Mouse (Mus musculus) lung, postnatal 25 days (tissue): ENCODE data around the gene Gm10300.

Source experiments
- DNase-seq: peaks from one replicate; pipeline ENCODE4 v3.0.0; 2022; ENCODE audit warnings: low spot score

Gm10300 gene

GRCm38 (mm10) chr4:132051321-132052275 lies 22.9 kb upstream of the Gm10300 start:
- DNase-seq = no peak

- no peak for DNase-seq
These were observed 17.2 kb upstream of the Gm10300 start for GRCm38 (mm10) chr4:132057311-132057710.

- no peak for DNase-seq
These were observed 15.0 kb upstream of the Gm10300 start for GRCm38 (mm10) chr4:132059541-132059940.

- no peak for DNase-seq
These were observed 14.3 kb upstream of the Gm10300 start for GRCm38 (mm10) chr4:132060040-132060832.

- no peak for DNase-seq
These were observed 12.2 kb upstream of the Gm10300 start for GRCm38 (mm10) chr4:132062289-132062688.

GRCm38 (mm10) chr4:132062934-132063884 lies 11.3 kb upstream of the Gm10300 start:
- no peak for DNase-seq

- DNase-seq = no peak
These were observed 9.9 kb upstream of the Gm10300 start for GRCm38 (mm10) chr4:132064550-132064949.

- no peak for DNase-seq
These were observed 8.9 kb upstream of the Gm10300 start for GRCm38 (mm10) chr4:132065578-132065977.

- DNase-seq = no peak
These were observed 8.3 kb upstream of the Gm10300 start for GRCm38 (mm10) chr4:132066101-132066773.

- DNase-seq = no peak
These were observed 7.2 kb upstream of the Gm10300 start for GRCm38 (mm10) chr4:132067112-132067937.

GRCm38 (mm10) chr4:132067938-132068235 lies 6.6 kb upstream of the Gm10300 start:
- no peak for DNase-seq

GRCm38 (mm10) chr4:132071674-132072073 lies 2.8 kb upstream of the Gm10300 start:
- no peak for DNase-seq

GRCm38 (mm10) chr4:132072156-132072555 lies 2.3 kb upstream of the Gm10300 start:
- no peak for DNase-seq

- no peak for DNase-seq
These were observed 1.6 kb upstream of the Gm10300 start for GRCm38 (mm10) chr4:132072946-132073345.

GRCm38 (mm10) chr4:132074933-132075769 lies 654 bp downstream of the Gm10300 start, which contains the start of gene Epb41:
TSS of gene Epb41 (minus strand) at chr4:132075321.
- DNase-seq = peak; percentile 99

GRCm38 (mm10) chr4:132075796-132076195 lies 1.3 kb downstream of the Gm10300 start:
- no peak for DNase-seq

- DNase-seq = peak; percentile 71
These were observed 2.2 kb downstream of the Gm10300 start for GRCm38 (mm10) chr4:132076480-132077405.

- DNase-seq = no peak
These were observed 2.9 kb downstream of the Gm10300 start for GRCm38 (mm10) chr4:132077445-132077844.
